Mouse (Mus musculus) intestine, embryonic 15.5 days (tissue): ENCODE data around the gene Tbx2. TPM values are rescaled to one million over a fixed set of nuclear protein-coding genes. Genes with fewer than 3 reads are reported as not detected.

Experiments used
- ATAC-seq: fragments of 200-750 bp; cut with Nextera tagmentation; 2 replicates; pipeline ENCODE4 v1.8.0; 2017; ENCODE audit warnings: moderate TSS enrichment, moderate library complexity
- H3K27ac ChIP-seq: fragments of 300-500 bp; sonication (generic); 2 replicates; pipeline ENCODE4 v1.5.1; 2015; ENCODE audit warnings: mild to moderate bottlenecking, inconsistent platforms
- H3K27me3 ChIP-seq: fragments of 300-500 bp; sonication (generic); replicated peaks from 2 replicates; pipeline ENCODE4 v1.6.1; 2015; ENCODE audit warnings: inconsistent platforms
- H3K36me3 ChIP-seq: fragments of 300-500 bp; sonication (generic); 2 replicates; pipeline ENCODE4 v1.6.1; 2015; ENCODE audit warnings: inconsistent platforms
- H3K4me1 ChIP-seq: fragments of 300-500 bp; sonication (generic); replicated peaks from 2 replicates; pipeline ENCODE4 v1.6.1; 2015; ENCODE audit warnings: inconsistent platforms
- H3K4me2 ChIP-seq: fragments of 300-500 bp; sonication (generic); replicated peaks from 2 replicates; pipeline ENCODE4 v1.6.1; 2015; ENCODE audit warnings: mild to moderate bottlenecking, inconsistent platforms
- H3K4me3 ChIP-seq: fragments of 300-500 bp; sonication (generic); replicated peaks from 2 replicates; pipeline ENCODE4 v1.5.1; 2015; ENCODE audit warnings: inconsistent platforms
- H3K9ac ChIP-seq: fragments of 300-500 bp; sonication (generic); 2 replicates; pipeline ENCODE4 v1.6.1; 2015; ENCODE audit warnings: inconsistent platforms
- H3K9me3 ChIP-seq: fragments of 300-500 bp; sonication (generic); 2 replicates; pipeline ENCODE4 v1.6.1; 2016; ENCODE audit warnings: inconsistent platforms
- WGBS: fragments of 180-500 bp; shearing (Covaris S2); methylation state at CpG from one replicate; pipeline ENCODE4 v1.1.7; 2015; 5-methylcytosine and 5-hydroxymethylcytosine counted together
- polyA plus RNA-seq: library from polyadenylated mRNA; unstranded; fragments of >200 nt; fragmentation: Nextera tagmentation; extraction: Ambion mirVana; gene quantifications from 2 replicates; pipeline ENCODE4 v1.2.1, GENCODE M21; 2015

Tbx2 gene
- polyA plus RNA-seq, 1 experiment from 2014 or later: 5.6 TPM

GRCm38 (mm10) chr11:85828691-85829519 is 3.4 kb upstream of the Tbx2 start:
- Histone ChIP-seq H3K4me3 (peak overlapping the region; percentile 23), H3K27ac (0 out of 2 replicates have a peak overlapping the region, but pooled peaks have one; percentile 58), H3K36me3 (no peaks in the 10 kb centered on the region), H3K27me3 (peaks cover 59% of the 10 kb centered on the region), H3K9me3 (no peaks in the 10 kb centered on the region), H3K4me2 (peak overlapping the region; percentile 94), H3K4me1 (peaks cover 56% of the 10 kb centered on the region), H3K9ac (0 out of 2 replicates have a peak overlapping the region, but pooled peaks have one; percentile 5)
- no peak for ATAC-seq
- 32% methylated on average over 38 of the region's 38 CpGs for WGBS

- Histone ChIP-seq H3K9ac (peak overlapping the region; percentile 26; the same call in 1 of the 2 replicates), H3K4me2 (peak overlapping the region; percentile 94), H3K27ac (peak overlapping the region; percentile 58; the same call in 1 of the 2 replicates), H3K9me3 (no peaks in the 10 kb centered on the region), H3K36me3 (no peaks in the 10 kb centered on the region), H3K4me3 (peak overlapping the region; percentile 33), H3K4me1 (peaks cover 56% of the 10 kb centered on the region), H3K27me3 (peaks cover 68% of the 10 kb centered on the region)
- ATAC-seq: no peak
- 6% methylated on average over 61 of the region's 61 CpGs for WGBS
These were observed 2.6 kb upstream of the Tbx2 start for GRCm38 (mm10) chr11:85829520-85830440.

- WGBS: 15% methylated on average over 17 of the region's 17 CpGs
- Histone ChIP-seq H3K4me3 (peak overlapping the region; percentile 33; the same call in 1 of the 2 replicates), H3K9me3 (no peaks in the 10 kb centered on the region), H3K27me3 (peaks cover 79% of the 10 kb centered on the region), H3K4me1 (peaks cover 47% of the 10 kb centered on the region), H3K4me2 (peak overlapping the region; percentile 94), H3K36me3 (no peaks in the 10 kb centered on the region), H3K27ac (peak overlapping the region; percentile 27; the same call in 1 of the 2 replicates), H3K9ac (no peak overlapping the region)
- no peak for ATAC-seq
These were observed 1.4 kb upstream of the Tbx2 start for GRCm38 (mm10) chr11:85830901-85831341.

- peak overlapping the region; percentile 83 for H3K27ac ChIP-seq
- H3K36me3 ChIP-seq: no peaks in the 10 kb centered on the region
- H3K4me1 ChIP-seq: peaks cover 47% of the 10 kb centered on the region
- H3K4me2 ChIP-seq: peak overlapping the region; percentile 94
- under 1% methylated on average over 33 of the region's 33 CpGs for WGBS
- no peaks in the 10 kb centered on the region for H3K9me3 ChIP-seq
- peak overlapping the region; percentile 59 for H3K4me3 ChIP-seq
- H3K9ac ChIP-seq: peak overlapping the region; percentile 52
- ATAC-seq: peak; percentile 8
- peaks cover 88% of the 10 kb centered on the region for H3K27me3 ChIP-seq
These were observed 608 bp upstream of the Tbx2 start for GRCm38 (mm10) chr11:85831656-85832230.

GRCm38 (mm10) chr11:85833081-85833521 is 750 bp downstream of the Tbx2 start:
- 0% methylated on average over 36 of the region's 54 CpGs for WGBS
- peaks cover 91% of the 10 kb centered on the region for H3K27me3 ChIP-seq
- H3K27ac ChIP-seq: peak overlapping the region; percentile 85
- peak overlapping the region; percentile 94 for H3K4me2 ChIP-seq
- peak overlapping the region; percentile 59 for H3K4me3 ChIP-seq
- no peaks in the 10 kb centered on the region for H3K9me3 ChIP-seq
- no peak for ATAC-seq
- H3K4me1 ChIP-seq: peaks cover 46% of the 10 kb centered on the region
- H3K9ac ChIP-seq: peak overlapping the region; percentile 66
- H3K36me3 ChIP-seq: no peaks in the 10 kb centered on the region

- H3K9me3 ChIP-seq: no peaks in the 10 kb centered on the region
- H3K27ac ChIP-seq: peak overlapping the region; percentile 51; the same call in 1 of the 2 replicates
- H3K36me3 ChIP-seq: no peaks in the 10 kb centered on the region
- peak overlapping the region; percentile 94 for H3K4me2 ChIP-seq
- H3K4me3 ChIP-seq: peak overlapping the region; percentile 59
- H3K27me3 ChIP-seq: peaks cover 91% of the 10 kb centered on the region
- 29% methylated on average over 11 of the region's 11 CpGs for WGBS
- H3K4me1 ChIP-seq: peaks cover 42% of the 10 kb centered on the region
- H3K9ac ChIP-seq: peak overlapping the region; percentile 66
- no peak for ATAC-seq
These were observed 1.5 kb downstream of the Tbx2 start for GRCm38 (mm10) chr11:85833761-85834385.

- H3K4me3 ChIP-seq: peak overlapping the region; percentile 59
- WGBS: 44% methylated on average over 17 of the region's 17 CpGs
- peak overlapping the region; percentile 94 for H3K4me2 ChIP-seq
- no peak for ATAC-seq
- peaks cover 36% of the 10 kb centered on the region for H3K4me1 ChIP-seq
- H3K9ac ChIP-seq: peak overlapping the region; percentile 66
- no peaks in the 10 kb centered on the region for H3K36me3 ChIP-seq
- H3K27me3 ChIP-seq: peaks cover 90% of the 10 kb centered on the region
- H3K27ac ChIP-seq: peak overlapping the region; percentile 51; the same call in 1 of the 2 replicates
- no peaks in the 10 kb centered on the region for H3K9me3 ChIP-seq
These were observed 2.1 kb downstream of the Tbx2 start for GRCm38 (mm10) chr11:85834386-85834931.

GRCm38 (mm10) chr11:85835001-85835752 is 2.8 kb downstream of the Tbx2 start:
- peaks cover 90% of the 10 kb centered on the region for H3K27me3 ChIP-seq
- no peak for ATAC-seq
- H3K4me1 ChIP-seq: peaks cover 29% of the 10 kb centered on the region
- peak overlapping the region; percentile 66; the same call in 1 of the 2 replicates for H3K9ac ChIP-seq
- peak overlapping the region; percentile 94 for H3K4me2 ChIP-seq
- no peaks in the 10 kb centered on the region for H3K9me3 ChIP-seq
- no peaks in the 10 kb centered on the region for H3K36me3 ChIP-seq
- 35% methylated on average over 9 of the region's 9 CpGs for WGBS
- peak overlapping the region; percentile 51; the same call in 1 of the 2 replicates for H3K27ac ChIP-seq
- H3K4me3 ChIP-seq: peak overlapping the region; percentile 59

GRCm38 (mm10) chr11:85835753-85836522 is 3.6 kb downstream of the Tbx2 start:
- ATAC-seq: no peak
- no peaks in the 10 kb centered on the region for H3K36me3 ChIP-seq
- peaks cover 31% of the 10 kb centered on the region for H3K4me1 ChIP-seq
- H3K9me3 ChIP-seq: no peaks in the 10 kb centered on the region
- peak overlapping the region; percentile 33; the same call in 1 of the 2 replicates for H3K9ac ChIP-seq
- H3K27ac ChIP-seq: 0 out of 2 replicates have a peak overlapping the region, but pooled peaks have one; percentile 3
- peak overlapping the region; percentile 94 for H3K4me2 ChIP-seq
- 31% methylated on average over 16 of the region's 16 CpGs for WGBS
- H3K27me3 ChIP-seq: peaks cover 90% of the 10 kb centered on the region
- H3K4me3 ChIP-seq: peak overlapping the region; percentile 59
